Mouse (Mus musculus) liver, adult 2 months (tissue): ENCODE measurements around the gene Patl2. TPM values are rescaled to one million over a fixed set of nuclear protein-coding genes. Genes with fewer than 3 reads are reported as not detected.

Source experiments
- DNase-seq: peaks from one replicate; pipeline ENCODE4 v3.0.0-alpha.2; 2011; ENCODE audit warnings: low read depth, low spot score; ENCODE audit errors: extremely low read depth
- H3K27ac ChIP-seq: fragments of 200-500 bp; replicated peaks from 2 replicates; pipeline ENCODE4 v1.5.1; 2012; ENCODE audit warnings: low read depth, mild to moderate bottlenecking, control low read depth, inconsistent platforms, low read length; ENCODE audit not compliant: insufficient read depth
- H3K27me3 ChIP-seq: fragments of 200-500 bp; 2 replicates; pipeline ENCODE4 v1.6.1; 2012; ENCODE audit warnings: mild to moderate bottlenecking, moderate library complexity, low read length, inconsistent platforms; ENCODE audit not compliant: control insufficient read depth, insufficient read depth
- H3K36me3 ChIP-seq: fragments of 200-500 bp; 2 replicates; pipeline ENCODE4 v1.6.1; 2012; ENCODE audit warnings: low read length, inconsistent platforms; ENCODE audit not compliant: control insufficient read depth, insufficient read depth
- H3K4me1 ChIP-seq: fragments of 200-500 bp; 2 replicates; pipeline ENCODE4 v1.6.1; 2011; ENCODE audit warnings: low read length; ENCODE audit not compliant: control insufficient read depth, insufficient read depth
- H3K4me3 ChIP-seq: fragments of 200-500 bp; 2 replicates; pipeline ENCODE4 v1.5.1; 2011; ENCODE audit warnings: low read depth, mild to moderate bottlenecking, control low read depth, low read length, moderate library complexity; ENCODE audit not compliant: insufficient read depth
- H3K79me2 ChIP-seq: fragments of 200-500 bp; 2 replicates; pipeline ENCODE4 v1.6.1; 2012; ENCODE audit warnings: inconsistent platforms, mild to moderate bottlenecking, low read length, moderate library complexity; ENCODE audit not compliant: control insufficient read depth, insufficient read depth
- H3K9ac ChIP-seq: fragments of 200-500 bp; 2 replicates; pipeline ENCODE4 v1.6.1; 2012; ENCODE audit warnings: low read depth, mild to moderate bottlenecking, control low read depth, inconsistent platforms, low read length
- CTCF ChIP-seq: fragments of 200-500 bp; IDR thresholded peaks from 2 replicates; pipeline ENCODE4 v1.5.1; 2011; ENCODE audit warnings: low read depth, low read length, control low read depth
- POLR2A ChIP-seq: fragments of 200-500 bp; IDR thresholded peaks from 2 replicates; pipeline ENCODE4 v1.6.1; 2011; ENCODE audit warnings: low read length, control low read depth; ENCODE audit not compliant: insufficient read depth; ENCODE audit errors: extremely low read depth
- WGBS: fragments of 180-500 bp; shearing (Covaris S2); methylation state at CpG from one replicate; pipeline ENCODE4 v1.1.7; 2018; 5-methylcytosine and 5-hydroxymethylcytosine counted together
- polyA plus RNA-seq: library from polyadenylated mRNA; depleted of rRNA; stranded (reverse); fragments of >200 nt; gene quantifications from 2 replicates; pipeline ENCODE4 v1.2.3, GENCODE M21; 2012
- total RNA-seq: library from RNA; depleted of rRNA; stranded (reverse); fragments of >200 nt; gene quantifications from 2 replicates; pipeline ENCODE4 v1.2.3, GENCODE M21; 2014

Gene Patl2
- total and polyA plus RNA-seq, 2 experiments, result 0.09 TPM; not detected in 1

GRCm38 (mm10) chr2:122158362-122158802 is 27.6 kb downstream of the Patl2 start:
- Histone ChIP-seq H3K27ac (peak overlapping the region; percentile 49), H3K4me3 (no peak overlapping the region), H3K36me3 (peaks cover 11% of the 10 kb centered on the region), H3K4me1 (peaks cover 21% of the 10 kb centered on the region), H3K79me2 (no peaks in the 10 kb centered on the region), H3K9ac (no peak overlapping the region), H3K27me3 (no peaks in the 10 kb centered on the region)
- WGBS, result 12% methylated on average over 6 of the region's 6 CpGs
- TF ChIP-seq POLR2A (no peak), CTCF (no peak)
- peak; percentile 87 for DNase-seq

- H3K36me3 ChIP-seq, result peaks cover 18% of the 10 kb centered on the region
Observed at GRCm38 (mm10) chr2:122157561-122157960, 28.4 kb downstream of the Patl2 start.

GRCm38 (mm10) chr2:122156051-122156700 is 29.8 kb downstream of the Patl2 start:
- Histone ChIP-seq H3K36me3 (peaks cover 31% of the 10 kb centered on the region), H3K27ac (peak overlapping the region; percentile 73), H3K4me3 (no peak overlapping the region), H3K79me2 (peaks cover 6% of the 10 kb centered on the region; the same call in 1 of the 2 replicates), H3K4me1 (peaks cover 35% of the 10 kb centered on the region), H3K27me3 (no peaks in the 10 kb centered on the region), H3K9ac (no peak overlapping the region)
- 45% methylated on average over 4 of the region's 4 CpGs for WGBS
- peak; percentile 94 for DNase-seq
- TF ChIP-seq CTCF (no peak), POLR2A (no peak)

More at GRCm38 (mm10) chr2:122157561-122157960, 28.4 kb downstream of the Patl2 start:
- Histone ChIP-seq H3K27me3 (no peaks in the 10 kb centered on the region), H3K27ac (peak overlapping the region; percentile 12; the same call in 1 of the 2 replicates), H3K4me1 (peaks cover 25% of the 10 kb centered on the region), H3K79me2 (no peaks in the 10 kb centered on the region; the same call in 1 of the 2 replicates), H3K9ac (no peak overlapping the region), H3K4me3 (no peak overlapping the region)
- TF ChIP-seq POLR2A (no peak), CTCF (no peak)
- DNase-seq, result no peak

GRCm38 (mm10) chr2:122155292-122155691 is 30.7 kb downstream of the Patl2 start:
- no peak for TF ChIP-seq POLR2A
- TF ChIP-seq CTCF, result no peak
- Histone ChIP-seq H3K4me1 (peaks cover 43% of the 10 kb centered on the region), H3K9ac (0 out of 2 replicates have a peak overlapping the region, but pooled peaks have one; percentile 2), H3K36me3 (peaks cover 40% of the 10 kb centered on the region), H3K4me3 (no peak overlapping the region), H3K27me3 (no peaks in the 10 kb centered on the region), H3K27ac (peak overlapping the region; percentile 73), H3K79me2 (peaks cover 13% of the 10 kb centered on the region; the same call in 1 of the 2 replicates)
- WGBS, result 72% methylated on average over 2 of the region's 2 CpGs
- no peak for DNase-seq

GRCm38 (mm10) chr2:122154479-122154878 is 31.5 kb downstream of the Patl2 start:
- Histone ChIP-seq H3K79me2 (peaks cover 21% of the 10 kb centered on the region; the same call in 1 of the 2 replicates), H3K4me1 (peaks cover 47% of the 10 kb centered on the region), H3K4me3 (no peak overlapping the region), H3K36me3 (peaks cover 44% of the 10 kb centered on the region), H3K27ac (peak overlapping the region; percentile 15; the same call in 1 of the 2 replicates), H3K9ac (no peak overlapping the region), H3K27me3 (no peaks in the 10 kb centered on the region)
- DNase-seq, result no peak
- WGBS, result 92% methylated on average over 2 of the region's 2 CpGs
- TF ChIP-seq POLR2A (no peak), CTCF (no peak)
